Mouse (Mus musculus) c-Kit-positive CD71-negative TER-119-negative erythroid progenitor cells, embryonic 14.5 days (primary cell): ENCODE results near the gene Cdcp1.
A peak's percentile ranks its signal among the peaks of the same experiment; 100 is the strongest.

Experiments used
- DNase-seq: peaks from one replicate; pipeline ENCODE4 v3.0.0-alpha.2; 2013; ENCODE audit warnings: low read depth

Cdcp1 gene

DNA sequence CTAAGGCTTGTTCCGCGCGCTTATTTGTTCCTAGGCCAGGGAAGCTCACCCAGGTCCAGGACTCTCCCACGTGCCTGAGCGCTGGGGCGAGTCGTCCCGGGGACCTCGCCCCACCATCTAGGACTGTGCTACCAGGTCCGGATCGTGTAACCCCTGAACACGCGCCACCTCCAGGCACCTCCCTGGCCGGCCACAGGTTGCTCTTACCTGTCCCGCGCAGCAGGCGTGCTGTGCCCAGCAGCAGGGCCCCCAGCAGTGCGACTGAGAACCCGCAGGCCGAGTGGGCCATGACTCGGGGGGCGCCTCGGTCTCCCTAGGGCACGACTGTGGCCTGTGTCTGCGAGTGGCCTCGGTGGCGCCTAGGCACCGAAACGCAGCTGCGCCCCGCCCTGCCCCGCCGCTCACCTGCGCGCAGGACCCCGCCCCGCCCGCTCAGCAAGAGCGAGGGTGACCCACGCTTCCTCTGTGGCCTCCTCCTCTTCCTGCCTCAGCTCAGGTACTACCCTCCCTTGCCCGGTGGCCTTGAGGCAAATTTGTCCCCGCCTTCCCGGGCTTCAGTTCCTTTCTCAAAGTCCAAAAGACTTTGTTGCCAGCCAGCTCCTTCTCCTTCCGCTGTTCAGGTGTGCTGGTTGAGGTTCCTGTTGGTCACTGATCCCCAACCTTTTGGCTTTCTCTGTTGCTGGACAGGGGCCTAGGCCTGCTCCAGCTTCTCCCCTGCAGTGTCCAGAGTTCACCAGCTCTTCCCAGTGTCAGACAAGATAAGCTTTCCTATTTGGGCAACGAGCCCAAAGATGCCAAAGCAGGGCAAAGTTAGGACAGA is at the start of gene Cdcp1:
Cdcp1 (minus strand) TSS at position 418 of the 820 bp plus-strand sequence.
- no peak for DNase-seq

DNA sequence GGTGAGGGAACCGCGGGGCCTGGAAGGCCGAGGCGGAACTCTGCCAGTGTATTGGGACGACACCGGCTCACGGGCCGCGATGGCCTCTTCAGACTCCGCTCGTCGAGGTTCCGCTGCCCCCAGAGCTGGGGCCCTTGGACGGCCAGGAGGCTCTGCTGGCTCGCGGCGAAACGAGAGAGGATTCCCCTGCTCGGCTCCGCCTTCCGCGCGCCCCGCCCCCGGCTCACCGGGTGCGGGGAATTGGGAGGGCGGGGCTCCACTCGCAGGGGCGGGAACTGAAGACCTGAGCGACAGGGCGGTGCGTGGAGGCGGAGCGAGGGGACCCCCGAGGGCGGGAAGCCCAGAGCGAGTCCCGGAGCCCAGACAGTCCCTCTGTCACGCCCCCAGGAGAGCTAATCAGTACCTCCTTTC is 44.8 kb upstream of the Cdcp1 start, which contains the start of gene Tmem158:
Tmem158 (minus strand) TSS at position 154 of the 411 bp plus-strand sequence.
- DNase-seq = peak; percentile 86

DNA sequence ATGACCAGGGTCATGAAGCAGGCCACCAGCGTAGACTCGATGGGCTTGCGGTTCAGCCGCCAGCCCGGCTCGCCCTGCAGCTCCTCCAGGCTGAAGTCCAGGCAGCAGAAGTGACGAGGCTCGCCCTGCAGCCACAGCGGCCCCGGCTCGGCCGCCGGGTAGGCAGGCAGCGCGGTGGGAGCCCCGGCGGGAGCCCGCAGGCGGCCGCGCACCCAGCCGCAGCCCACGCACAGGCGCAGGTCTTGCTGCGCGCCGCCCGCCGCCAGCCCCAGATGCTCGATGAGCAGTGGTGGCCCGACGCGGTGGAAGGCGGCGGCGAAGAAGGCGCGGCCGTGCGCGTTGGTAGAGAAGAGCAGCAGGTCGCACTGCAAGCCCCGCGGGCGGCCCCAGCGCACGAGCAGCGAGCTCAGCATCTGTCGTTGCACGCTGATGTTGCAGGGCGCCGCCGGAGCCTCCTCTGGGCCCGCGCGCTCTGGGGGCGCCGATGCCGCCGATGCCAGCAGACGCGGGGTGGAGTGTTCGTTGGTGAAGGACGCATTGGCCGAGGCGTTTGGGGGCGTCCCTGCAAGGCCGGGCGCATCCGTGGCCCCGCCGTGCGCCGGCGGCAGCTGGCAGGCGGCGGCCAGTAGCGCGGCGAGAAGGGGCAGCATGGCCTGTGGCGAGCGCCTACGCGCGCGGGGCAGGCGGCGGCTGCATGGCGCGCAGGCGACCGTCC is 44.2 kb upstream of the Cdcp1 start:
- DNase-seq = peak; percentile 28

DNA sequence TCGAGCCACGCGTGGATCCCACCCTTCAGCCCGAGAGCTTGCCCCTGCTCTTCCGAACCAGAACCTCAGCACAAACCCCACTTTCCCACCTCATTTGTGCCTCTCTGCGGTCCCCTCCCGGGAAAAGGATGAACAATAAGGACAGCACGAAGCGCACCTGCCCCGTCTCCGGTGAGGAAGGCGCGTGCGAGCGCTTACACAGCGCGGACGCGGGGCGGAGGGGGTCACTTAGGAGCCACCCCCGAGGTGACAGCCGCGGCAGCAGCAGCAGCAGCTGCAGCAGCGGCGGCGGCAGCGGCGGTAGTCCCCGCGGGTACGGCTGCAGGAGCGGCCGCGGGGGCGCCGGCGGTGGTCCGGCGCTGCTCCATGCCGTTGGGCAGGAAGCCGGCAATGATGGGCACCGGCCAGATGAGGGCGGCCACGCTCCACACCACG is 43.6 kb upstream of the Cdcp1 start:
- peak; percentile 38 for DNase-seq

DNA sequence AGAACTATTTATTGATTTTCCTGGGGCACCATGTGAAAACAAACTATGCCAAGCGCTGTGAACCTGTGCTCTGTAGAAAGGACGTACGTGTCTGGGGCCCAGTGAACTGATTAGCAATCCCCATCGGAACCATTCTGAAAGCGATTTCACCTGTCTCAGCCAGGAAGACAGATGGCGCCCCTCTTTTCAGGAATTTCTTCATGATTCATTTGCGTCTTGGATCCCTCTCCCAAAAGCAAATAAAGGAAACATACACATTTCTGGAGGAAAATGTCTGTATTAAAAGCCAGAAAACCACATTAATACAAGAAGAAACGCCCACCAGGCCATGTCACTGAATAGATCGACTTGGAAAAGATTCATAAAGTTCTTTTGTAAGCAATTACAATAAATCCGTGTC is 43.0 kb upstream of the Cdcp1 start:
- no peak for DNase-seq

DNA sequence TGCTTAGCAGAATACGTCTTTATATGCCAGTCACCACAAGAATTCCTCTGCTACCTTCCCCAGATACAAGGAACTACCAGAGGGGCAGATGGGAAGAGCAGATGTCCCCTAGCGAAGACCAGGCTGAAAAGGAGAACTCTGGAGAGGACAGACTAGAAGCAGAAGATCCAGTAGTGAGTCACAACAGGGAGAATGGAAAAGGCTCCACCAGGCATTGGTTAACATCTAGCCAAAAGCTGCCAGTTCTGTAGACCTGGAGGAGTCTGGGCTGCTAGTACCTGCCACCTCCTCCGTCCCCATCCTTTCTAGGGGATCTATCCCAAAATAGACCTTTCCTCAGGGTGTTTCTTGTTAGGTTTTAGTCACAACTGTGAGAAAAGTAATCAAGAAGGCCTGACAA is 39.9 kb upstream of the Cdcp1 start:
- no peak for DNase-seq

DNA sequence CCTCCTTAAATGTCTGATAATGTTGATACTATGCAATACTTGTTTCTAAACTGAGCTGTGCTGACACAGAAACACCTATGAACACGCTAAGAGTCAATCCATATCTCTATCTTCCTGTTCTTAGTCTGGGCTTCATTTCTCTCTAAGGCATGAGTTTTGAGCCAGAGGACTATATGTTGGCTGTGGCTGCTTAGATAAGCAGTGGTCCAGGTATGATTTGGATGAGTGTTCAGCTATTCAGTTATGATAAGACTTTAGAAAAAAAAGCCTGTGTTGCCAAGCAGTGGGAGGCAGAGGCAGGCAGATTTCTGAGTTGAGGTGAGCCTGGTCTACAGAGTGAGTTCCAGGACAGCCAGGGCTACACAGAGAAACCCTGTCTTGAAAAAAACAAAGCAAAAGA is 32.2 kb upstream of the Cdcp1 start:
- no peak for DNase-seq

DNA sequence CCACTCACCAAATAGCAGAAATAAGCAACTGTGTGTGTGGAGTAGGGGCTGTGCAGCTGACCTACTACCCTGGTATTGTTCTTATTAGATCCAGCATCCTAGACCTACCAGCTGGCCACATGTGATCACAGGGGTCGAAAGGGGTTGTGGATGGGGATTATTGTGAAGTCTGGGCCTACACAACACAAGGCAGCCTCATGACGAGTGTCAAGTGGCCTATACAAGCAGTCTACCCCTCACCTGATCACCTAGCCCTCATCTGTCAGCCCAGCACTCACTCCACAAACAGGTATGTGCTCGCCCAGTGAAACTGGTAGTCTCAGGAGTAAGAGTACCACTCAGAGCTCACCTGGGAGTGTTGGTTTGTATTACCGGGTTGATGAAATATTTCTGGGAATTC is 29.3 kb upstream of the Cdcp1 start:
- no peak for DNase-seq

DNA sequence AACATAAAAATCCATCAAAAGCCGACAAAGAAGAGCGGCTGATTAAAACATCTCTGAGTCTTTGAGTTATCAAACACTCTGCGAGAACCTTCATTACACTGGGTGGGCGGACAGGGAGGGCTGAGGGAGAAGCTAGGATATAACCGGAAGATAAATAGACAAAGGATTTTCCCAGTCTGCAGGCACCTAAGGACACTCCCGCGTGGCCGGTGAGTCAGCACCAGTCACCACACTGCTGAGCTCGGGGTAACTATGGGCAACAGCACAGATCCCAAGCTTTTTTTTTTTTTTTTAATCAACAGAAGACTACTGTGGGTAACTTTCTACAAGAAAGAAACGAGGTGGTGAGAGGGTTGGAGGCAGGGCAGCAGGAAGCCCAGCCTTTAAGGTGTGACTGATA is 28.1 kb upstream of the Cdcp1 start:
- no peak for DNase-seq

DNA sequence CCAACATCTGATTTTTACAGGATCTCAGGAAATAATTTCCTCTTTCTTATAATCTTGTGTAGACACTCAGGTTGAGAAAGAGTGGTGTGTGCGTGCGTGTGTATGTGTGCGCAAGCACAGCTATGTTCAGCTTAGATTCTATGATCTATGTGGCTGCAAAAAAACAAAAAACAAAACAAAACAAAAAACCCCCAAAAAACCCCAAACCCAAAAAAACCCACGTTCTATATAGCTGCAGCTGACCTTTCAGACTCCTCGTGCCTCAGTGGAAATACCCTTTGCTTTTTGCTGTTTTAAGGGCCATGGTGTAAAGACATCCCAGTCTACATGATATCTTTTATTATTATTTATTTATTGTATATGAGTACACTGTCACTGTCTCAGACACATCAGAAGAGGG is 25.4 kb upstream of the Cdcp1 start:
- no peak for DNase-seq

DNA sequence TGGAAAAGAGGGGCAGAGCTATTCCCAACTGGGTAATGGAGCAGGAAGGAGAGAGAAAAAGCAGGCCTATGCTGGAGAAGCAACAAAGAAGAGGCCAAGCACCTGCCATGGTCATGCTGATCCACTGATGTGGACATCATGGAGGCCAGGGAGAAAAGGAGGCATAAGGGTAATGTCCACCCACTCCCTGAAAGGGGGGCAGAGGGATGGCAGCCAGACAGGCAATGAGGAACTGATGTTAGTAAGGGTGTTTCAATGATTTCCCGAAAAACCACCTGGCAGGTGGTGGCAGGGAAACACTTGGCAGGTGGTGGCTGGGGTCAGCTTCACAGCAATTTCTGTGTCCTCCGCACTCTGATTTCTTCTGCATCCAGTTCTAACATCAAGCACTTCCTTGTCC is 24.9 kb upstream of the Cdcp1 start:
- DNase-seq = no peak

DNA sequence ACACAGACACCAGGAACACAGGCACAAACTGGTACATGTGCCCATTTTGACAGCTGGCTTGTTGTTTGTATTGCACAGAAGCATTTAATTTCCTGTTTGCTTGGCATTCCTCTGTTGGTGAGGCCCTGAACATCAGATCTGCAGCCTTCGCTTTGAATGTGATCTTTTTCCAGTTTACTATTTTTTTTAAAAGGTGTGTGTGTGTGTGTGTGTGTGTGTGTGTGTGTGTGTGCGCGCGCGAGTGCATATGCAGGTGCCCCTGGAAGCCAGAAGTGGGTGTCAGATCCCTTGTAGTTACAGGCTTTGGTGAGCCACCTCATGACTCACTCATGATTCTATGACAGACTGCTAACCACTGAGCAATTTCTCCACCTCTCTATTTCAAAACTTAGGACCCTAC is 24.4 kb upstream of the Cdcp1 start:
- DNase-seq = no peak

DNA sequence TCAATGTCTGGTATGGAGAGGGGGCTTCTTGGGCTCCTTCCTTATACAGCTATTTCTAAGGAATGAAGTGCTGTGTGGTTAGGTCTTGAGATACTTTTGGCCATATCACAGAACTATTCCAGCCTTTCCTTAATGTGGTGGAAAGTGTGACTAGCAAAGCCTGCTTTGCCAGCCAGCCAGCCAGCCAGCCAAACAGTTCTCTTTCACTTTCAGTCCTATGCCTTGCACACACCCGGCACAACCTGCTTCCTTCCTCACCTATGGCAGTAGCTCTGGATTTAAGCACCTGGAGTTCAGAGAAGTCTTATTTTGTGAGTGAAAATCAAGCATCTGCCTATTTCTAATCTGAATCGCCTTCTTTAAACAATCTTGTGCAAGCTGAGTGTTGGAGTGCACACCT is 23.8 kb upstream of the Cdcp1 start:
- no peak for DNase-seq

DNA sequence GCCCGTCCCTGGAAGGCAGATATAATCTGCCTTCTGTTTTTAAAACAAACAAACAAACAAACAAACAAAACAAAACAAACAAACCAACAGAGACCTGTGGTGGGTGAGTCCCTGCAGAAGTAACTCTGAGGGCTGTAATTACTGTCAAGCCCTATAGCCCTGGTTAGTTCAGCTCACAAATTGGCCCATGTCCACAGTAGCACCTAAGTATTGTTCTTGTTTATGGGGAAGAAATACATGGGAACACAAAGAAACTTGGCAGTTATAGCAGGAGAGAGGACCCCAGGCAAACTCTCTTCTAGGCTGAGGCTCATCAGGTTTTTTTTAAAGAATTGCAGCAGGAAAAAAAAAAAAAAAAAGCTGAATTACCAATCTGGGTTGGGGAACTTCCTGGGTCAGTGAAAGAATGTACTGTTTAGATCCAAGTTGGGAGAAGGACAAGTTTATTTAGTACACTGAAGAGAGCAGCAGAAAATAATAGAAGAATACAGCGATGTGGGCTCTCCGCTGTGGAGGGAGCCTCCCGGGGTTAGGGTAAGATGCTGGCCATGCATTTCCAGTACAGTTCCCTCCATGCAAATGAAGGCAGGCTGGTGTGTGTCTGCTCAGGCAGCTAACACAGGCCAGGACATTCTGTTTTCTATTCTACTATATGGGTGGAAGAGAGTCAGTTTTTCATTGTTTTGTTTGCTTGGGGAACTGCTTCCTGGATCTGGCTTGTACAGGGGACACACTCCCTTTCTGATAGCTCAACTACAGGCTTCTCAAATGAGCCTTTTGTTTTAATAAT is 22.6 kb upstream of the Cdcp1 start:
- no peak for DNase-seq

DNA sequence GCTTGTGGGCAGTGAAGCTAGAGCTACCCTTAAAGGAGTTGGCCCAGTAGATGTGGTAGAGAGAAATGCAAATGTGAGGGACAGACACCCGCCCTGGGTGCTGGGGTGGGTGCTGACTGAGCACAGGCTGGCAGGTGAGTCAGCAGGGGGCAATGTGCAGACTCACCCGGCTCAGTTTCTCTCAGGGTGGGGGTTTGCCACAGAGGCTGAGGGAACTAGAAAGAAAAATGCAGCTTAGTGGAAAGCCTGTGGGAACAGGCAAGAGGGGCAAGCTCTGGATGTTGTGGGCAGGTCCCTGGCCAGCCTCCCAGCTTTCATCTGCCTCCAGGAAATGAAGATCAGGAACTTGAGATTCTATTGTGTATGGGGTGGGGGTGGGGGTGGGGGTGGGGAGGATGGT is 21.9 kb upstream of the Cdcp1 start:
- DNase-seq = no peak

DNA sequence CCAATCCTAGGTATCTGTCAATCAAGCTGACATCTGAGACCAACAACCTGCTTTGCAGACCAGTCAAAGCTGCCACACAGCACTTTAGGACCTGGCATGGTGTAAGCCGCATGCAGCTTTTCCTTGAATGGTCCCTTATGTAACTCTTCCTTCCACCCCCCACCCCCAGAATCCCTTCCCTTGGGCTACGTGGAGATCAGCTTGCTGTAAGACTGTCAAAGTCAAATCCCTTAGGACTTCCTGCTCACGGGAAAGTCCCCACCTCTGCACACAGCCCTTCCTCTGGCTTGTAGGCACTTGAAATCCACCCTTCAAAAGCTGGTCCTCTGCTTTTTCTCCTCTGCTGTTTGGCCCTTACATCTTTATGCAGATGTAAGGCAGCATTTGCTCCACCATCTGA is 19.8 kb upstream of the Cdcp1 start:
- no peak for DNase-seq

DNA sequence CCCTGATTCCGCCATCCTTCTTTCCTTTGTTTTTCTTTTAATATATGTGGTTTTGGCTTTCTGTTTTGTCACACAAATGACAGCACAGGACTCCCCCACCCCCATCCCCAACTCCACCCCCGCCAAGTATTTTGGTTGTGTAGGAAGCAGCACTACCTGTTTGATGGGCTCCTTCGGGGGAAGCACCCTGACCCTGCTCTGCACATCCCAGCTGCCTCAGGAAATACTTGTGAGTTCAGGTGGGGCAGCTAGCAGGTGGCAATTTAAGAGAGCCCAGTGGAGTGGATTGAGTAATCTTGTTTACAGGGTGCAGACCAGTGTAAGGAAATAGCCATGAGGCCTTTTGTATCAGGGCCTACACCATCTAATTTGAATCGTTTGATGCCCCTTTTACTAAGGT is 14.0 kb upstream of the Cdcp1 start:
- DNase-seq = no peak

DNA sequence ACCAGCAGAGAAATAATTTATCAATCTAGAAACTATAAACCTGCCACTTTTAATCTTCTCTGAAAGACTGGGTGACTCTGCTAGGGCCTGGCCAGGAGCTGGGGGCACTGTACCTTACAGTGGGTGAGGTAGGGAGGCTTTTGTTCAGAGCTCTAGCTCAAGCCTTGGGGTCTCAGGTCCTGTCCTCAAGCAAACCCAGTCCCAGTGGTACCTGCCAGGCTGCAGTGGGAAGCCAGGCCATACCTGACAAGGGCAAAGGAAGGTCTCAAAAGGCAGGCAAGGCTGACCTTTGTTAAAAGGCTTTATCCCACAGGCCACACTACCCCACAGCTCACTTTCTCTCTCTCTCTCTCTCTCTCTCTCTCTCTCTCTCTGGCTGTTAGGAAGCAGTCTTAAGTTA is 12.8 kb upstream of the Cdcp1 start:
- no peak for DNase-seq

DNA sequence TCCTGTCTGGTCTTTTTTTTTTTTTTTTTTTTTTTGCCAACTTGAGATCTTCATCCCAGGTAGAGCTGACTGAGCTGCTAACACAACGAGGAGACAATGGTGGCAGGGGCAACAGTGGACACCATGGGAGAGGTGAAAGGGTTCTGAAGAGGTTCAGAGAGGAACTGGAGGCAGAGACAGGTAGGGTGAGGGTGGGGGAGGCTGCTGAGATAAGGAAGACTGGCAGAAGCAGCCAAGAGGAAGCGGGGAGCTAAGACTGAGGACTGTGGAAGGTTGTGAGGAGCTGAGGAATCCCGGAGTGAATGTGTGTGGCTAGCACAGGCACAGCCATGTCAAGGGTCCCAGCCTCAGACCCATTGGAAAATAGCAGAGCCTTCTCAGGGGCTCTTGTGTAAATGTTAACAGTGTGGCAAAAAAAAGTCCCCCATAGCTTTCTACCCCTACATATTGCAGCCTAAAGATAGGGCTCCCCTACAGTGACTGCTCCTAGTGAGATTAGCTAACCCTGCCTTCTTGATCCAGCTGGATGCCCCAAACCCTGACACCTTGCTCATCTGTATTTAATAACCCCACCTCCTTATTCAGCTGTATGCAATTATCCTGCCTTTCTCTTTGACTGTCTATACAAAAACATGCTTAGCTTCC is 11.4 kb upstream of the Cdcp1 start:
- no peak for DNase-seq

DNA sequence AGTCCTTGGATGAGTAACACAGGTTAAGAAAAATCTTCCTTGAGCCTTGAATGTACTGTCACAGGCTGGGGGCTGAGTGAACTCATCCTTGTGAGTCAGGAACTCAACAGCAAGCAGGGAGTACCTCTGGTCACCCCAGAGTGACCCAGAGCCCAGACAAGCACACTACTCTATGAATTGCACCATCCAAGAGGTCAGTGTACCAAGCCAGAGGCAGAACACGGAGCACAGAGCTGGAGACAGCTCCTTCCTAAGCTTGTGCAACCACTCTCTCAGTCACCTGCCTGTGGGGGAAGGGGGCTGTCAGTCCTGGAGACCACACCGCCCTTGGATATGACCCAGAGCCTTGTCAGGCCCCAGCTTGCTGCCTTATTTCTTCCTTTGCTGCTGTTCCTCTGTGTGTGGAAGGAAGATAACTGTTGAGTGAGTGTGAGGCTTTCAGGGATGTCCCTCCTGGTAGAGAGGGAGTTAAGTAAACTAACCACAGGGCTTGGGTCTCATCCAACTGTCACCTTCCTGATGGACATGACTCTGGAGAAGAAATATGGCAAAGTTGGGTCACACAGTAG is 9.1 kb upstream of the Cdcp1 start:
- DNase-seq = no peak

DNA sequence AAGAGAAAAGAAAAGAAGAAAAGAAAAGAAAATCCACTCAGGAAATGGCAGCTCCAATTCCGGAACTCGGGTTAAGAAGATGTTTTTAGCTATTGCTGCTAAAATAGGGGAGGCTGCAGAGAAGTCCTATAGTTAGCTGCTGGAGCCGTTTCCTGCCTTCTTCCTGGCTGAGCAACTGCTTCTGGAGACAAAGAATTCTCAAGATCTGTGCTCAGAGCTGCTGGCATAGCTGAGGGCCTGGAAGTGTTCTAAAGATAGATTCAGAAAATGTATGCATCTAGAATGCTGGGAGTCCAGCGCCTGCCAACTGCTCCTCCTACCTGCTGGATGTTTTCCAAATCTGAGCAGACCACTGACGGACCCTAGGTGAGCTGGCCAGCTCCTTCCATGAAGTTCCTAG is 4.0 kb upstream of the Cdcp1 start:
- no peak for DNase-seq

DNA sequence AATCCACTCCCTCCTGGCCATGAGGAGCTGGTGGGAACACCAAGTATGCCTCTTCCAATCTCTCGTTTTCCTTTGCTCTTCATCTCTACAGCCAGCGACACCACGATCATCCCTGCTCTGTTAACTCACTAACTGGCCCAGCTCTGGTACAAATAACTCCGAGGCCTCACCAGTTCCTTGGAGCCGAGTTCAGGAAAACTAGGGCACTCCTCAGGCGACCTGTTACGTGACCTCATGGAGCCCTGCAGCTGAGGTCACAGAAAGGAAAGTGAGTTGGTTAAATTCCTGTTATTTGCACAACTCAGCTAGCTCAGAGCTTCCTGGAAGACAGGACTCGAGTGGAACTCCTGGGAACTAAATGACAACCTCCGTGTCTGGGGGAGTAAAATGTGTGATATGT is 2.5 kb downstream of the Cdcp1 start:
- DNase-seq = no peak
